Mouse (Mus musculus): ENCODE results near the gene Zfp759.
"Not testable (repeated sequence)": the region's sequence is repeated elsewhere in the genome, so short reads cannot be mapped to it uniquely, and the experiment has no call there.

Gene Zfp759

GRCm38 (mm10) chr13:67121360-67121759, at the start of gene Zfp759:
Zfp759 (plus strand) TSS chr13:67121660.
- not testable (repeated sequence) for DNase-seq (ENCODE audit: low read depth, low spot score)

- peak; percentile 62 for DNase-seq (ENCODE audit: low read depth, low spot score)
Observed at GRCm38 (mm10) chr13:67072786-67073185, 48.7 kb upstream of the Zfp759 start.

- no peak for DNase-seq (ENCODE audit: low read depth, low spot score)
Observed at GRCm38 (mm10) chr13:67077244-67077643, 44.2 kb upstream of the Zfp759 start.

GRCm38 (mm10) chr13:67081142-67081713, 40.2 kb upstream of the Zfp759 start:
- DNase-seq (ENCODE audit: low read depth, low spot score): peak; percentile 93

GRCm38 (mm10) chr13:67081946-67082345, 39.5 kb upstream of the Zfp759 start:
- peak; percentile 72 for DNase-seq (ENCODE audit: low read depth, low spot score)

- no peak for DNase-seq (ENCODE audit: low read depth, low spot score)
Observed at GRCm38 (mm10) chr13:67090154-67090553, 31.3 kb upstream of the Zfp759 start.

- no peak for DNase-seq (ENCODE audit: low read depth, low spot score)
Observed at GRCm38 (mm10) chr13:67097876-67098275, 23.6 kb upstream of the Zfp759 start, which contains the start of gene Zfp708. Zfp708 (minus strand) TSS chr13:67097976.

GRCm38 (mm10) chr13:67107681-67108080, 13.8 kb upstream of the Zfp759 start:
- no peak for DNase-seq (ENCODE audit: low read depth, low spot score)

- peak; percentile 97 for DNase-seq (ENCODE audit: low read depth, low spot score)
Observed at GRCm38 (mm10) chr13:67108194-67108820, 13.2 kb upstream of the Zfp759 start, which contains the start of gene Gm28557. Gm28557 (minus strand) TSS chr13:67108604.

GRCm38 (mm10) chr13:67108821-67109206, 12.6 kb upstream of the Zfp759 start:
- no peak for DNase-seq (ENCODE audit: low read depth, low spot score)

- DNase-seq (ENCODE audit: low read depth, low spot score): peak; percentile 11
Observed at GRCm38 (mm10) chr13:67112096-67112495, 9.4 kb upstream of the Zfp759 start.

- DNase-seq (ENCODE audit: low read depth, low spot score): no peak
Observed at GRCm38 (mm10) chr13:67113287-67113686, 8.2 kb upstream of the Zfp759 start.

GRCm38 (mm10) chr13:67116163-67116562, 5.3 kb upstream of the Zfp759 start, which contains the start of gene Rslcan18:
Rslcan18 (minus strand) TSS chr13:67116263.
- DNase-seq (ENCODE audit: low read depth, low spot score): not testable (repeated sequence)

- no peak for DNase-seq (ENCODE audit: low read depth, low spot score)
Observed at GRCm38 (mm10) chr13:67124460-67124859, 3.0 kb downstream of the Zfp759 start.

GRCm38 (mm10) chr13:67127507-67127906, 6.0 kb downstream of the Zfp759 start:
- not testable (repeated sequence) for DNase-seq (ENCODE audit: low read depth, low spot score)

GRCm38 (mm10) chr13:67128038-67128721, 6.7 kb downstream of the Zfp759 start:
- peak; percentile 93 for DNase-seq (ENCODE audit: low read depth, low spot score)

GRCm38 (mm10) chr13:67166122-67166521, 44.7 kb downstream of the Zfp759 start:
- DNase-seq (ENCODE audit: low read depth, low spot score): not testable (repeated sequence)

- DNase-seq (ENCODE audit: low read depth, low spot score): peak; percentile 83
Observed at GRCm38 (mm10) chr13:67172991-67173722, 51.7 kb downstream of the Zfp759 start, which contains the start of gene Rsl1. Rsl1 (plus strand) TSS chr13:67173182.

GRCm38 (mm10) chr13:67173723-67174055, 52.2 kb downstream of the Zfp759 start:
- DNase-seq (ENCODE audit: low read depth, low spot score): no peak
